Mouse (Mus musculus): ENCODE measurements at regions not wholly inside any gene's neighbourhood (a gene's known extent, or its start where the extent isn't known, plus 50 kb on each side); places are given as distances from the start of the nearest gene placed in this dataset.

DNA sequence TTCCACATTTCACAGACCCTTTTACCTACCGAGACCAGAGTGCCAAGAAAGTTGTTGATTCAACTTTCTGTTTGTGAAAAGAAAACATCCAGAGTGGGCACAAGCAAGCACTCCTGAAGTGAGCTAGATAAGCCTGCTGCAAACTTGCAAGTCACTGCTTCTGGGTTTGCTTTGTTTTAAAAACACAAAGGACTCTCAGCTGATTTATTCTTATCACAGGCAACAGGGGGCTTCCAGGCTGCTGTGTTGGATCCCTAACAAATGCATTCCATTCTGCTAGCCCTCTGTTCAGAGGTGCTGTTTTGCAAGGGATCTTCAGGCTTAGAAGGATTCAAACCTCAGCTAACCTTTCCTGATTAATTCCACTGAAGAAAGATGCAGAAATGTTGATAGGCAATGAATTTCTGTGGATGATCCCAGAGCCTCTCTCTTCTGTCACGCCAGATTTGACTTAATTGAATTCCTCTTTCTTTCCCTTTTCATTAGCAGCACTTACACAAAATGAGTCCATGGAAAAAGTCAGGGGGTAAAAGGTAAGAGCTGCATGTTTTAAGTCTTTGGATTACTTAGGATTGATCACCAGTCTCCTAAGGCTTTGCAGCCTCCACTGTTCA is 103.7 kb upstream of the Col8a1 start:
- 10% methylated on average over 2 of the region's 2 CpGs for WGBS
- Histone ChIP-seq H3K4me3 (ENCODE audit: low read depth, low read length) (no peak overlapping the region), H3K27me3 (ENCODE audit: insufficient read depth, low read length) (no peaks in the 10 kb centered on the region), H3K27ac (ENCODE audit: low read depth) (no peak overlapping the region), H3K9me3 (ENCODE audit: low read depth, low read length) (no peaks in the 10 kb centered on the region), H3K4me2 (no peak overlapping the region), H3K36me3 (ENCODE audit: insufficient read depth) (no peaks in the 10 kb centered on the region), H3K9ac (no peak overlapping the region), H3K4me1 (ENCODE audit: insufficient read depth) (no peaks in the 10 kb centered on the region; the same call in 1 of the 2 replicates)
- ATAC-seq (ENCODE audit: insufficient read depth) = no peak
- peak; percentile 14 for DNase-seq
- TF ChIP-seq CTCF (IDR thresholded peaks at IDR 0.05; ENCODE audit: low read depth) = no peak

DNA sequence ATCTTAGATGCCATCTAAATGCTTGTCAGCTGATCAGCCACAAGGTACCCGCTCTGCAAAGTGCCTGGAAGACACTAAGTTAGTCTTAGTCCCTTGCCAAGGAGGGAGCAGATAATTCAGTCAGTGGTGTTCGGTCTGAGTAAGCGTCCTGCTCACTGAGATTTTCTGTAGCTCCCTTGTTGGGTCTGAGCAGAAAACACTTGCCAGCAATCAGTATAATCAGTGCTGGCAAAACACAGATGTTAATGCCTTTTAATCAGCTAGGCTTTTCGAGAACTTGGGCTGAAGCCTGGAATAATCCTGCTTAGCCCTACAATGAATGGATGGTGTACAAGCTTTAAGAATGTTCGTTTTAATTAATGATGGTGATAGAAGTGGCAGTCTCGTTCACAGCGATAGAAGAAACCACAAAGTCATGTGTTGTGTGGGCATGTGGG is 104.2 kb upstream of the Col8a1 start:
- no peak for TF ChIP-seq CTCF (IDR thresholded peaks at IDR 0.05; ENCODE audit: low read depth)
- Histone ChIP-seq H3K27ac (ENCODE audit: low read depth) (no peak overlapping the region), H3K9ac (no peak overlapping the region), H3K4me1 (ENCODE audit: insufficient read depth) (no peaks in the 10 kb centered on the region; the same call in 1 of the 2 replicates), H3K36me3 (ENCODE audit: insufficient read depth) (no peaks in the 10 kb centered on the region), H3K4me2 (no peak overlapping the region), H3K9me3 (ENCODE audit: low read depth, low read length) (no peaks in the 10 kb centered on the region), H3K27me3 (ENCODE audit: insufficient read depth, low read length) (no peaks in the 10 kb centered on the region), H3K4me3 (ENCODE audit: low read depth, low read length) (no peak overlapping the region)
- no peak for ATAC-seq (ENCODE audit: insufficient read depth)
- DNase-seq = no peak
- 30% methylated on average over 7 of the region's 7 CpGs for WGBS

DNA sequence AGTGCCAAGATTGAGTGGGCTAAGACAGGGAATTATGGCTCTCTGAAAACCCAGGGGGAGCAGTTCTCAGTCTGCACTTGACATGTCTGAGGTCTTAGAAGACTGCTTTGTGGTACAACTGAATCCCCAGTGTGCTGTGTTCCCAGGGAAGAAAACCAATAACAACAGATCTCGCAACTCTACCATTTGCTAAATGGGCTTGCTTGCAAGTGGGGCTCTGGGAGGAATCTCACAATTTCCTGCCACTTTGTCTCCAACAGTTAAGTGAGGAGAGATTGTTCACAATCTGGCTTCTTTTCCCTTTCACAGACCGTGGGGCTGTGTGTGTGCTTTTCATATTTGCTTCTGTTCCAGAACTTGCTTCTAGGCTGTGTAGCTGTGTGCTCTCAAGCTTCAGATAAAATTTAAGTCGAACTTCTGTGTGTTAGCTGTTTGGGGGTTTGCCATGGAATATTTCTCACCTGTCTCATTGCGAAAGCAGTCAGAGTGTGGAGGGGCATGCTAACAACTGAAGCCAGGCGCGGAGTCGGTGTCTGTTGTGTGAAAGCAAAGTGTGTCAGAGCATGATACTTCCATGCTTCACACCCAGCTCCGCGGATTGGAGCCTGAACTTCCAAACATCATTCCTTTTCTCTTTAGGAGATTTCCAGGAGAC is 108.8 kb upstream of the Col8a1 start:
- Histone ChIP-seq H3K4me2 (no peak overlapping the region), H3K27me3 (ENCODE audit: insufficient read depth, low read length) (no peaks in the 10 kb centered on the region), H3K27ac (ENCODE audit: low read depth) (no peak overlapping the region), H3K4me1 (ENCODE audit: insufficient read depth) (no peaks in the 10 kb centered on the region; the same call in 1 of the 2 replicates), H3K36me3 (ENCODE audit: insufficient read depth) (no peaks in the 10 kb centered on the region), H3K9me3 (ENCODE audit: low read depth, low read length) (no peaks in the 10 kb centered on the region), H3K9ac (no peak overlapping the region), H3K4me3 (ENCODE audit: low read depth, low read length) (no peak overlapping the region)
- 72% methylated on average over 9 of the region's 9 CpGs for WGBS
- ATAC-seq (ENCODE audit: insufficient read depth) (no peak), DNase-seq (no peak)
- no peak for TF ChIP-seq CTCF (IDR thresholded peaks at IDR 0.05; ENCODE audit: low read depth)

DNA sequence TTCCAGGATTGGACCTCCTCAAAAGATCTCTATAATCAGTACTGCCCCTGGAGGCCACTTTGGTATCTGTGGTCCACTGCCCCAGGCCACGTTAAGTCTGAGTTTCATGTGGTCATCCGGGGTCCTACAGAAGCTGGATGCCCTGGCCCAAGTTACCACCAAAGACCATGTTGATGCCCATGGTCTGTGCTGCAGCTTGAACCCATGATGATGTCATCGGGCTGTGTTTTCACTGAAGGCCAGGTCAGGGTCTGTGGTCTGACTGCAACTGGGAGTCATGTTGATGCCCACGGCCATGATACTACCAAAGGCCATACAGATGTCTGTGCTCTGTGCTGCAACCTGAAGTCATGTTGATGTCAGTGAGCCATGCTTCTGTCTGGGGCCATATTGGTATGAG is 122.3 kb upstream of the Col8a1 start:
- Histone ChIP-seq H3K4me2 (no peak overlapping the region), H3K27ac (ENCODE audit: low read depth) (no peak overlapping the region), H3K4me3 (ENCODE audit: low read depth, low read length) (no peak overlapping the region), H3K9me3 (ENCODE audit: low read depth, low read length) (no peaks in the 10 kb centered on the region), H3K9ac (no peak overlapping the region), H3K27me3 (ENCODE audit: insufficient read depth, low read length) (no peaks in the 10 kb centered on the region), H3K36me3 (ENCODE audit: insufficient read depth) (no peaks in the 10 kb centered on the region), H3K4me1 (ENCODE audit: insufficient read depth) (no peaks in the 10 kb centered on the region)
- ATAC-seq (ENCODE audit: insufficient read depth) (no peak), DNase-seq (no peak)
- 89% methylated on average over 4 of the region's 4 CpGs for WGBS
- no peak for TF ChIP-seq CTCF (IDR thresholded peaks at IDR 0.05; ENCODE audit: low read depth)

DNA sequence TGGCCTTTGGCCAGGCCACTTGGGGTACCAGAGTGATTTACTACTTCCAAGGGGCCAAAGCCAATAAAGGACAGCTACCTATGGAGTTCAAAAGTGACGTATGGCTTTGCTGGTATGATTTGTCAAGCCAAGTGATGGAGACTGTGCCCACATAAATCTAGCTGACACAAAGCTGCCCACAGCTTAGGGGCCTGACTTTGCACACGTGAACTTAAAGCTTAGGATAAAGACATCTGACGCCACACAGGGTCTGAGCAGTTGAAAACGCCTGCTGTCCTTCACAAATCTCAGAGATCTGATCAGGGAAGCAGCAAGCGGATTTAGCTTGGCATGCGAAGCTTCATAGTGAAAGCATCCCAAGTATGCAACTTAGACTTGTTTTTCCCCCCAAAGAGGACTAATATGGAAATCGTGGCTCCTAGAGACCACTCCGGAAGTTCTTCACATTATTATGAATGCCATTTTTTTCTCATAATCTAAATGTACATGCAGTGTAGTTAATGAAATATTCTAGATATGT is 127.1 kb upstream of the Col8a1 start:
- no peak overlapping the region for H3K4me2 ChIP-seq
- ATAC-seq (ENCODE audit: insufficient read depth) (no peak), DNase-seq (no peak)
- H3K27ac ChIP-seq (ENCODE audit: low read depth) = no peak overlapping the region
- no peaks in the 10 kb centered on the region for H3K9me3 ChIP-seq (ENCODE audit: low read depth, low read length)
- H3K36me3 ChIP-seq (ENCODE audit: insufficient read depth) = no peaks in the 10 kb centered on the region
- H3K27me3 ChIP-seq (ENCODE audit: insufficient read depth, low read length) = no peaks in the 10 kb centered on the region
- WGBS = 66% methylated on average over 8 of the region's 8 CpGs
- H3K9ac ChIP-seq = no peak overlapping the region
- no peaks in the 10 kb centered on the region for H3K4me1 ChIP-seq (ENCODE audit: insufficient read depth)
- TF ChIP-seq CTCF (IDR thresholded peaks at IDR 0.05; ENCODE audit: low read depth) = no peak
- no peak overlapping the region for H3K4me3 ChIP-seq (ENCODE audit: low read depth, low read length)

DNA sequence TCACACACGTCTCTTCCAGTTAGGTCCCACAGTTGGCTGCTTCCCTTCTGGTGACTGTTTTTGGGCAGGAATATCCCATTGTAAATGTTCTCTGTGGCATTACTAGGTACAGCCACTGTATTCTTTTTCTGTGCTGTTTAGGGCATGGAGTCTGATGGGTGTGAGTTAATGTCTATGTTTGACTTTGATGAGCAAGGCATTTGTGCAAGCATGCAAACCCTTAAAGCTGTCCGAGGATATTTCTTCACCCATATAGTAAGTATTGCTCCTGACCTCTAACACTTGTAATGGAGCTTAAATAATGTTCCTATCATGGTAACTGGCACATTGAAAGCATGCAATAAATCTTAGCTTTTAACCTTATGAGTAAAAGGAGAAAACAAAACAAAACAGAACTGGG is 133.6 kb upstream of the Col8a1 start:
- ATAC-seq (ENCODE audit: insufficient read depth) (no peak), DNase-seq (no peak)
- Histone ChIP-seq H3K4me3 (ENCODE audit: low read depth, low read length) (no peak overlapping the region), H3K36me3 (ENCODE audit: insufficient read depth) (no peaks in the 10 kb centered on the region), H3K4me1 (ENCODE audit: insufficient read depth) (no peaks in the 10 kb centered on the region), H3K9ac (no peak overlapping the region), H3K9me3 (ENCODE audit: low read depth, low read length) (no peaks in the 10 kb centered on the region), H3K27me3 (ENCODE audit: insufficient read depth, low read length) (no peaks in the 10 kb centered on the region), H3K4me2 (no peak overlapping the region), H3K27ac (ENCODE audit: low read depth) (no peak overlapping the region)
- TF ChIP-seq CTCF (IDR thresholded peaks at IDR 0.05; ENCODE audit: low read depth) = no peak
- WGBS = 77% methylated on average over 2 of the region's 2 CpGs

DNA sequence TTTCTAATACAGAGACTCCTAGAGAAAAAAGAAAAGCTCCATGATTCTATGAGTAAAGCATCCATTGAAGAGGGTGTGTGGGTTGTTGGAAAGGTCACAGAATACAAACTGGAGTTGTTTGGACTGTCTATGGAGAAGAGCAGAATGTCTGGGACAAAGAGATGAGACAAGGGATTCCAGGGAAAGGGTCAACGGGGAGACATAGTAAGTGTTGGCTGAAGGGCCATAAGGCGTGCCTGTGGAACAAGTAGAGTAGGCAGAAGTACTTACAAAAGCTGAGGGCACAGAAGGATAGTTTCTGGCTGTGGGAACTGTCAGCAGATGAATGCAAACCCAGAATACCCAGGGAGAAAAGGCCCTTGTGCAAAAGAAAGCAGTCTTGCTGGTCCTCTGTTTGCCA is 134.0 kb upstream of the Col8a1 start:
- H3K4me1 ChIP-seq (ENCODE audit: insufficient read depth) = no peaks in the 10 kb centered on the region
- H3K36me3 ChIP-seq (ENCODE audit: insufficient read depth) = no peaks in the 10 kb centered on the region
- no peak overlapping the region for H3K4me2 ChIP-seq
- TF ChIP-seq CTCF (IDR thresholded peaks at IDR 0.05; ENCODE audit: low read depth) = no peak
- H3K27me3 ChIP-seq (ENCODE audit: insufficient read depth, low read length) = no peaks in the 10 kb centered on the region
- ATAC-seq (ENCODE audit: insufficient read depth) (no peak), DNase-seq (no peak)
- no peak overlapping the region for H3K4me3 ChIP-seq (ENCODE audit: low read depth, low read length)
- no peaks in the 10 kb centered on the region for H3K9me3 ChIP-seq (ENCODE audit: low read depth, low read length)
- no peak overlapping the region for H3K9ac ChIP-seq
- WGBS = 44% methylated on average over 2 of the region's 2 CpGs
- no peak overlapping the region for H3K27ac ChIP-seq (ENCODE audit: low read depth)

All from lung, embryonic 14.5 days (tissue).